Mouse (Mus musculus) gastrocnemius, postnatal 25 days (tissue): Measurements from ENCODE around the gene Gm14180. TPM values are rescaled to one million over a fixed set of nuclear protein-coding genes. Genes with fewer than 3 reads are reported as not detected.
"Not testable (repeated sequence)": the region's sequence is repeated elsewhere in the genome, so short reads cannot be mapped to it uniquely, and the experiment has no call there.

Experiments
- DNase-seq: peaks from one replicate; pipeline ENCODE4 v3.0.0; 2022
- long read RNA-seq, 2 experiments: library from polyadenylated mRNA; stranded (forward); transcript quantifications; one replicate each; pipeline ENCODE4 v2.0.0; 2021
- total RNA-seq, 2 experiments: library from RNA; stranded (reverse); gene quantifications; 1 replicate in 1 of 2; 2 replicates in 1 of 2; pipeline ENCODE4 v1.2.3; 2021

The Gm14180 gene
- not detected for total RNA-seq
- long read RNA-seq, experiment 1 = 0 reads
- long read RNA-seq, experiment 2 = 0 reads

DNA sequence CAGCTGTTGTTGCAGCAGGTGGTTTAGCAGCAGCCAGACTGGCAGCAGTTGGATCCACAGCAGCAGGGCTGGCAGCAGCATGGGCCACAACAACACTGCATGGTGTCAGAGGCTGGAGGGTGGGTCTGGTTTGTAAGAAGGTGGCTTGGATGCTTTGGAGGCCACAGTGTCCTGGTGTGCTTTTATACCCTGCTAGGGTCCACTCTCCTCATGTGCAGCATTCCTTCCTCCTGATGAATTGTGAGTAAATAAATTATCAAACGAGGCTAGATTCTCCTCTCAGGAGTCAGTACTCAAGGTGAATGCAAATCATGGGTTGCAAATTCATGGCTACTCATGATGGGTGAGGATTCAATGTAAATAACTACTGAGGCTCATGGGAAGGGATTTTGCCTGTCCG, at the start of gene Gm14180:
TSS of gene Gm14180 (minus strand) at position 101 of the 400 bp plus-strand sequence.
- DNase-seq = no peak

GRCm38 (mm10) chr11:99780604-99781003, 46.5 kb upstream of the Gm14180 start, which contains the start of gene Krtap4-8:
Gene Krtap4-8, minus strand, starts transcription at chr11:99780704.
- DNase-seq = no peak

DNA sequence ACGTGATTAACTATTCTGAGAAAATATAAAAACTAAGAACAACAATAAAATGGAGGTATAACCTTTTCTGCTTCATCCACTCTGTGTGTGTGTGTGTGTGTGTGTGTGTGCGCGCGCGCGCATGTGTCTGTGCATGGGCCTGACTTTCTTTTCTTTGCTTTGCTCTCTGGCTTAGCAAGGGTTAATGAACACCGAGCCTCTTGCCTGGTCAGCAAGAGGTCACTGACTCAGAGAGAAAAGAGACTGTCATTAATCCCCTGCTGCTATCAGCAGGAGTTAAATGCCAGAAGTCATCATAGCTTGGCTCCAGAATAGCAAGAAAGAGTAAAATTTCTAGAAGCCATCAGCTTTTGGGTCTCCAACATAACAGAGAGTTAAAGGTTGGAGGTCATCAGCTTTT, 44.3 kb upstream of the Gm14180 start:
- no peak for DNase-seq

GRCm38 (mm10) chr11:99772813-99773212, 38.7 kb upstream of the Gm14180 start, which contains the start of gene Gm11595:
Gene Gm11595, minus strand, starts transcription at chr11:99772913.
- not testable (repeated sequence) for DNase-seq

GRCm38 (mm10) chr11:99768410-99768809, 34.3 kb upstream of the Gm14180 start:
- DNase-seq = no peak

DNA sequence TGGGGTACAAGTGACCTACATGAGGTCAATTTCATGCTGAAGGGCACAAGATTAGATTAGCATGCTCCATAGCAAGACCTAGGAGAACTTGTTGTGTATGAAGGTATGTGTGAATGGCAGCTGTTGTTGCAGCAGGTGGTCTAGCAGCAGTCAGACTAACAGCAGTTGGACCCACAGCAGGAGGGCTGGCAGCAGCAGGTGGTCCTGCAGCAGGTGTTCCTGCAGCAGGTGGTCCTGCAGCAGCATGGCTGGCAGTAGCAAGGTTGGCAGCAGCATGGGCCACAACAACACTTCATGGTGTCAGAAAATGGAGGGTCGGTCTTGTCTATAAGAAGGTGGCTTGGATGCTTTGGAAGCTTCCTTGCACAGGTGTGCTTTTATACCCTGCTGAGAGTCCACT, 24.8 kb upstream of the Gm14180 start:
- DNase-seq = no peak

- no peak for DNase-seq
These were observed 9.9 kb upstream of the Gm14180 start for GRCm38 (mm10) chr11:99743985-99744384.

DNA sequence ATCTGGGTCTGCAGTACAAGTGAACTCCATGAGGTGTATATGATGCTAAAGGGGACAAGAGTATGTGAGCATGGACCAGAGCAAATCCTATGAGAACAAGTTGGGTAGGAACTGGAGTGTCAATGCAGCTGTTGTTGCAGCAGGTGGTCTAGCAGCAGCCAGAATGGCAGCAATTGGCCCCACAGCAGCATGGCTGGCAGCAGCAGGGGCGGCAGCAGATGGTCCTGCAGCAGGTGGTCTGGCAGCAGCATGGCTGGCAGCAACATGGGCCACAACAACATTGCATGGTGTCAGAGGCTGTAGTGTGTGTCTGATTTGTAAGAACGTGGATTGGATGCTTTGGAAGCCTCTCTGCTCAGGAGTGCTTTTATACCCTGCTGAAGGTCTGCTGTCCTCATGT, 10.0 kb downstream of the Gm14180 start:
- no peak for DNase-seq

- no peak for DNase-seq
These were observed 15.3 kb downstream of the Gm14180 start for GRCm38 (mm10) chr11:99718759-99719158.

GRCm38 (mm10) chr11:99690463-99690862, 43.6 kb downstream of the Gm14180 start, which contains the start of gene Gm14190:
Gene Gm14190, minus strand, starts transcription at chr11:99690740.
- no peak for DNase-seq

GRCm38 (mm10) chr11:99685235-99685634, 48.9 kb downstream of the Gm14180 start:
- not testable (repeated sequence) for DNase-seq

Other genes with a start within 250 kb of the Gm14180 start
- not detected for gene Krt23, start 241.2 kb downstream of the Gm14180 start, total RNA-seq
- not detected for gene Krt39, start 213.0 kb downstream of the Gm14180 start, total RNA-seq
- not detected for gene Krt40, start 191.1 kb downstream of the Gm14180 start, total RNA-seq
- gene Krtap3-3, start 183.4 kb downstream of the Gm14180 start, total RNA-seq = not detected
- gene Krtap3-2, start 177.4 kb downstream of the Gm14180 start, total RNA-seq = not detected
- not detected for gene Gm11939, start 174.8 kb downstream of the Gm14180 start, total RNA-seq
- gene Krtap3-1, start 167.7 kb downstream of the Gm14180 start, total RNA-seq = not detected
- gene Krtap1-5, start 153.3 kb downstream of the Gm14180 start, total RNA-seq = not detected
- not detected for gene Krtap1-4, start 150.6 kb downstream of the Gm14180 start, total RNA-seq
- gene Krtap1-3, start 143.0 kb downstream of the Gm14180 start, total RNA-seq = not detected
- not detected for gene Krtap9-3, start 136.2 kb downstream of the Gm14180 start, total RNA-seq
- not detected for gene Gm11938, start 131.0 kb downstream of the Gm14180 start, total RNA-seq
- gene Gm11937, start 124.1 kb downstream of the Gm14180 start, total RNA-seq = not detected
- not detected for gene Krtap2-4, start 119.4 kb downstream of the Gm14180 start, total RNA-seq
- gene Gm11562, start 113.9 kb downstream of the Gm14180 start, total RNA-seq = not detected
- not detected for gene Krtap4-1, start 106.1 kb downstream of the Gm14180 start, total RNA-seq
- gene Krtap4-2, start 99.2 kb downstream of the Gm14180 start, total RNA-seq = not detected
- gene Krtap4-7, start 90.2 kb downstream of the Gm14180 start, total RNA-seq = not detected
- gene Gm11555, start 84.1 kb downstream of the Gm14180 start, total RNA-seq = not detected
- not detected for gene Gm11563, start 75.3 kb downstream of the Gm14180 start, total RNA-seq
- gene Krtap4-6, start 68.3 kb downstream of the Gm14180 start, total RNA-seq = not detected
- gene Gm14190, start 43.5 kb downstream of the Gm14180 start, total RNA-seq = not detected
- not detected for gene Gm11595, start 38.6 kb upstream of the Gm14180 start, total RNA-seq
- gene Krtap4-8, start 46.4 kb upstream of the Gm14180 start, total RNA-seq = not detected
- not detected for gene Krtap4-9, start 50.9 kb upstream of the Gm14180 start, total RNA-seq
- not detected for gene Gm11596, start 59.2 kb upstream of the Gm14180 start, total RNA-seq
- gene Gm11569, start 64.6 kb upstream of the Gm14180 start, total RNA-seq = not detected
- gene Gm11554, start 70.2 kb upstream of the Gm14180 start, total RNA-seq = not detected
- gene Krtap4-13, start 75.6 kb upstream of the Gm14180 start, total RNA-seq = not detected
- gene Gm11564, start 81.4 kb upstream of the Gm14180 start, total RNA-seq = not detected
- gene 2300003K06Rik, start 103.8 kb upstream of the Gm14180 start, total RNA-seq = not detected
- not detected for gene Krtap4-16, start 117.3 kb upstream of the Gm14180 start, total RNA-seq
- gene Gm11568, start 123.6 kb upstream of the Gm14180 start, total RNA-seq = not detected
- gene Gm11559, start 130.2 kb upstream of the Gm14180 start, total RNA-seq = not detected
- not detected for gene Krtap9-1, start 139.1 kb upstream of the Gm14180 start, total RNA-seq
- not detected for gene Gm11567, start 144.9 kb upstream of the Gm14180 start, total RNA-seq
- gene Krtap31-1, start 173.6 kb upstream of the Gm14180 start, total RNA-seq = not detected
- not detected for gene Gm11565, start 180.5 kb upstream of the Gm14180 start, total RNA-seq
- not detected for gene Krtap31-2, start 202.0 kb upstream of the Gm14180 start, total RNA-seq
- not detected for gene Krtap9-5, start 214.2 kb upstream of the Gm14180 start, total RNA-seq
- gene Krtap29-1, start 244.8 kb upstream of the Gm14180 start, total RNA-seq = not detected